In genomic region chr1:178686881-178687280, GRCm38 (mm10) we compare ENCODE assay signal across 13 mouse cellular contexts.
"Had no signal": no experiment of that assay in that cellular context is flagged by ENCODE, and none has a peak within 500 bp of the region (broad histone marks: within the 10 kb centered on the region; RNA-seq: fewer than 3 reads in every experiment).

No protein-coding gene starts in this region.

- ATAC-seq: liver, postnatal 0 days; midbrain, embryonic 15.5 days had no signal

- H3K4me2 ChIP-seq: limb, embryonic 12.5 days; liver, embryonic 13.5 days; lung, embryonic 15.5 days; midbrain, embryonic 15.5 days; neural tube, embryonic 13.5 days had no signal

- DNase-seq: kidney, adult 8-10 months; kidney, postnatal 25 days; liver; liver, embryonic 13.5 days; liver, postnatal 0 days; lung, postnatal 14 days; right cerebral cortex, postnatal 14 days; thymus, postnatal 4 days had no signal

- H3K27ac ChIP-seq: limb, embryonic 12.5 days; liver, embryonic 13.5 days; lung, embryonic 15.5 days; macrophage; midbrain, embryonic 15.5 days; neural tube, embryonic 13.5 days had no signal

- H3K27me3 ChIP-seq: limb, embryonic 12.5 days; liver, embryonic 13.5 days; lung, embryonic 15.5 days; midbrain, embryonic 15.5 days; neural tube, embryonic 13.5 days had no signal

- H3K36me3 ChIP-seq: liver, embryonic 13.5 days; lung, embryonic 15.5 days; midbrain, embryonic 15.5 days; neural tube, embryonic 13.5 days had no signal

- H3K9me3 ChIP-seq: limb, embryonic 12.5 days; liver, embryonic 13.5 days; lung, embryonic 15.5 days; midbrain, embryonic 15.5 days; neural tube, embryonic 13.5 days had no signal

- H3K9ac ChIP-seq: limb, embryonic 12.5 days; liver, embryonic 13.5 days; liver, postnatal 0 days; lung, embryonic 15.5 days; midbrain, embryonic 15.5 days; neural tube, embryonic 13.5 days had no signal

- H3K4me1 ChIP-seq: liver, embryonic 13.5 days; midbrain, embryonic 15.5 days had no signal

- H3K4me3 ChIP-seq: limb, embryonic 12.5 days; liver, embryonic 13.5 days; lung, embryonic 15.5 days; midbrain, embryonic 15.5 days; neural tube, embryonic 13.5 days had no signal
